8 mouse cellular contexts compared by ENCODE assay signal in genomic region chr17:4906504-4906903, GRCm38 (mm10).
DNase-seq lines count a peak whose midpoint lies in the region; ATAC-seq and TF ChIP-seq lines count a peak whose summit lies in the region.
"Had no signal": no experiment of that assay in that cellular context is flagged by ENCODE, and none has a peak within 500 bp of the region (broad histone marks: within the 10 kb centered on the region; RNA-seq: fewer than 3 reads in every experiment).

No protein-coding gene starts in this region.

- intact Hi-C loops in left cerebral cortex, adult 2 months (cut with DNase I), result loop anchor here (2.0 to 10.0 kb wide), 4 partner anchors 42 to 1334 kb away; no protein-coding TSS in a partner anchor

- no peak for DNase-seq in lung, postnatal 25 days (ENCODE audit: low spot score)
- DNase-seq in forebrain, embryonic 10.5 days (ENCODE audit: extremely low spot score, low spot score), result peak; percentile 12
- peak in 1 of 2 experiments; percentile 22 for DNase-seq in left cerebral cortex, adult 2 months (ENCODE audit: extremely low spot score in 1 of 2, low spot score in 2 of 2)
- DNase-seq in urinary bladder, postnatal 10 days (ENCODE audit: low spot score), result no peak

- peak overlapping the region; percentile 53; the same call in 1 of the 2 replicates for H3K27ac ChIP-seq in lung, embryonic 16.5 days (ENCODE audit: low read length)
- peak overlapping the region; percentile 97 for H3K27ac ChIP-seq in forebrain, embryonic 10.5 days
- H3K27ac ChIP-seq in left cerebral cortex, adult 2 months, result peak overlapping the region; percentile 1; the same call in 1 of the 2 replicates
- H3K27ac ChIP-seq in stomach, embryonic 14.5 days (ENCODE audit: low read length), result peak overlapping the region; percentile 98
- H3K27ac ChIP-seq: liver, embryonic 15.5 days had no signal

- H3K4me1 ChIP-seq in lung, embryonic 16.5 days (replicated peaks; ENCODE audit: control insufficient read depth, insufficient read depth, low read length), result no peaks in the 10 kb centered on the region
- peaks cover 19% of the 10 kb centered on the region for H3K4me1 ChIP-seq in forebrain, embryonic 10.5 days
- H3K4me1 ChIP-seq in stomach, embryonic 14.5 days (ENCODE audit: control insufficient read depth, insufficient read depth, low read length), result 0 out of 2 replicates have a peak, but pooled peaks cover 7% of the 10 kb centered on the region

- WGBS in lung, embryonic 16.5 days, result 45% methylated on average over 3 of the region's 3 CpGs
- WGBS in forebrain, embryonic 10.5 days, result 47% methylated on average over 3 of the region's 3 CpGs
- 30% methylated on average over 3 of the region's 3 CpGs for WGBS in stomach, embryonic 14.5 days

- no peak overlapping the region for H3K4me3 ChIP-seq in lung, embryonic 16.5 days (ENCODE audit: low read length)
- H3K4me3 ChIP-seq in forebrain, embryonic 10.5 days, result peak overlapping the region; percentile 59
- H3K4me3 ChIP-seq in left cerebral cortex, adult 2 months, result no peak overlapping the region
- no peak overlapping the region for H3K4me3 ChIP-seq in stomach, embryonic 14.5 days (ENCODE audit: low read depth, low read length)

- no peak for ATAC-seq in lung, embryonic 16.5 days (ENCODE audit: low read depth)
- ATAC-seq in stomach, embryonic 14.5 days (ENCODE audit: insufficient number of reproducible peaks, insufficient read depth, low FRiP score, low read depth), result no peak
- ATAC-seq in megakaryocyte progenitor cell, adult 5-6 weeks (replicated peaks; ENCODE audit: poor library complexity), result no peak

- H3K9ac ChIP-seq in lung, embryonic 16.5 days (ENCODE audit: low read length), result no peak overlapping the region
- H3K9ac ChIP-seq in stomach, embryonic 14.5 days (replicated peaks; ENCODE audit: low read depth, low read length), result no peak overlapping the region

- TF ChIP-seq CTCF in left cerebral cortex, adult 2 months (IDR thresholded peaks at IDR 0.05), result no peak

- H3K4me2 ChIP-seq in lung, embryonic 16.5 days (ENCODE audit: low read depth, low read length), result no peak overlapping the region
- no peak overlapping the region for H3K4me2 ChIP-seq in stomach, embryonic 14.5 days (replicated peaks; ENCODE audit: low read depth, low read length)

- no peaks in the 10 kb centered on the region for H3K27me3 ChIP-seq in lung, embryonic 16.5 days (ENCODE audit: control insufficient read depth, insufficient read depth, low read depth, low read length)
- no peaks in the 10 kb centered on the region for H3K27me3 ChIP-seq in forebrain, embryonic 10.5 days (ENCODE audit: poor library complexity, severe bottlenecking)
- no peaks in the 10 kb centered on the region for H3K27me3 ChIP-seq in stomach, embryonic 14.5 days (ENCODE audit: control insufficient read depth, insufficient read depth, low read length)

- H3K9me3 ChIP-seq in lung, embryonic 16.5 days (ENCODE audit: control insufficient read depth, low read length), result no peaks in the 10 kb centered on the region
- no peaks in the 10 kb centered on the region for H3K9me3 ChIP-seq in forebrain, embryonic 10.5 days
- no peaks in the 10 kb centered on the region for H3K9me3 ChIP-seq in stomach, embryonic 14.5 days (ENCODE audit: control insufficient read depth, low read depth, low read length)
- H3K9me3 ChIP-seq: liver, embryonic 15.5 days had no signal

- H3K36me3 ChIP-seq in lung, embryonic 16.5 days (ENCODE audit: control insufficient read depth, insufficient read depth, low read length), result no peaks in the 10 kb centered on the region
- no peaks in the 10 kb centered on the region for H3K36me3 ChIP-seq in forebrain, embryonic 10.5 days (replicated peaks)
- no peaks in the 10 kb centered on the region for H3K36me3 ChIP-seq in stomach, embryonic 14.5 days (ENCODE audit: control insufficient read depth, insufficient read depth, low read length)
- H3K36me3 ChIP-seq: liver, embryonic 15.5 days had no signal

Comparison
In these comparisons a context has a peak if more than half of its experiments do, and no peak if none do; other contexts are left out.
1. H3K27ac ChIP-seq: peak in every context shown above with its lines; median percentile 98 in stomach, embryonic 14.5 days; 97 in forebrain, embryonic 10.5 days; 53 in lung, embryonic 16.5 days; 1 in left cerebral cortex, adult 2 months.